ENCODE assay signal across 7 mouse cellular contexts in genomic region chr16:37617695-37618094, GRCm38 (mm10). TPM values are rescaled to one million over a fixed set of nuclear protein-coding genes. Genes with fewer than 3 reads are reported as not detected.
DNase-seq lines count a peak whose midpoint lies in the region; ATAC-seq lines count a peak whose summit lies in the region.

No protein-coding gene starts in this region.

- no peaks in the 10 kb centered on the region for H3K36me3 ChIP-seq in heart, embryonic 16.5 days (ENCODE audit: control insufficient read depth, insufficient read depth)

- intact Hi-C loops in left cerebral cortex, postnatal 36 days (cut with DNase I) = no loop called here

- no peak for ATAC-seq in heart, embryonic 16.5 days (replicated peaks; ENCODE audit: extremely low read depth, insufficient read depth, low FRiP score)

- no peaks in the 10 kb centered on the region for H3K27me3 ChIP-seq in heart, embryonic 16.5 days (ENCODE audit: control insufficient read depth, insufficient read depth, low read length)

- peaks cover 14% of the 10 kb centered on the region for H3K4me1 ChIP-seq in heart, embryonic 16.5 days (ENCODE audit: control insufficient read depth, insufficient read depth, low read length)

- H3K9me3 ChIP-seq in heart, embryonic 16.5 days (replicated peaks; ENCODE audit: control insufficient read depth, low read length) = no peaks in the 10 kb centered on the region

- H3K27ac ChIP-seq in heart, embryonic 16.5 days (ENCODE audit: low read length) = peak overlapping the region; percentile 60; the same call in 1 of the 2 replicates

- WGBS in heart, embryonic 16.5 days = 20% methylated on average over 3 of the region's 3 CpGs

- no peak overlapping the region for H3K9ac ChIP-seq in heart, embryonic 16.5 days (ENCODE audit: low read length)

- DNase-seq in brain, adult 2 months (ENCODE audit: low read depth, low spot score) = peak; percentile 93
- DNase-seq in cerebellum, adult 11-12 months = peak; percentile 80
- peak; percentile 72 to 75 for DNase-seq in left cerebral cortex, postnatal 36 days (ENCODE audit: low spot score in 2 of 2)
- DNase-seq in ovary, postnatal 36 days (ENCODE audit: low spot score) = no peak
- DNase-seq in thymus, postnatal 0 days (ENCODE audit: low spot score) = no peak
- no peak for DNase-seq in thymus, adult 18-20 months

- no peak overlapping the region for H3K4me2 ChIP-seq in heart, embryonic 16.5 days (ENCODE audit: low read depth, low read length)

- no peak overlapping the region for H3K4me3 ChIP-seq in heart, embryonic 16.5 days (ENCODE audit: low read length)

RNA-seq across cellular contexts. Expression of gene Ndufb4, which starts 36.6 kb away (rescaled TPM):
- polyA plus RNA-seq in heart, embryonic 16.5 days (2015; fragmentation: Nextera tagmentation; extraction: Ambion mirVana) = 86.9 and 106 TPM in 2 replicates
- total RNA-seq in left cerebral cortex, postnatal 36 days (2021) = 10 to 100 TPM; 65.4 to 68.8 TPM
- 93.4 and 93.7 TPM in 2 replicates for polyA plus RNA-seq in thymus, postnatal 0 days (2015; fragmentation: Nextera tagmentation; extraction: Ambion mirVana)

RNA-seq across cellular contexts. Expression of gene Hgd, which starts 37.7 kb away (rescaled TPM):
- polyA plus RNA-seq in heart, embryonic 16.5 days (2015; fragmentation: Nextera tagmentation; extraction: Ambion mirVana) = 0.26 and 0.32 TPM in 2 replicates
- total RNA-seq in left cerebral cortex, postnatal 36 days (2021) = not detected
- 0.33 and 0.37 TPM in 2 replicates for polyA plus RNA-seq in thymus, postnatal 0 days (2015; fragmentation: Nextera tagmentation; extraction: Ambion mirVana)

Comparison
In these comparisons a context has a peak if more than half of its experiments do, and no peak if none do; other contexts are left out.
1. DNase-seq: peak in brain, adult 2 months (single experiment), cerebellum, adult 11-12 months (single experiment) and left cerebral cortex, postnatal 36 days (2 of 2); none in ovary, postnatal 36 days (single experiment), thymus, postnatal 0 days (single experiment) and thymus, adult 18-20 months (0 of 2).